9 mouse cellular contexts compared by ENCODE assay signal in genomic region chr11:55416609-55417265, GRCm38 (mm10). TPM values are rescaled to one million over a fixed set of nuclear protein-coding genes. Genes with fewer than 3 reads are reported as not detected.
A peak's percentile ranks its signal among the peaks of the same experiment; 100 is the strongest.
DNase-seq lines count a peak whose midpoint lies in the region; ATAC-seq and TF ChIP-seq lines count a peak whose summit lies in the region.
"Had no signal": no experiment of that assay in that cellular context is flagged by ENCODE, and none has a peak within 500 bp of the region (broad histone marks: within the 10 kb centered on the region; RNA-seq: fewer than 3 reads in every experiment).

No protein-coding gene starts in this region.

- H3K9ac ChIP-seq in liver, adult 2 months (ENCODE audit: low read depth, low read length) = no peak overlapping the region
- peak overlapping the region; percentile 81; the same call in 1 of the 2 replicates for H3K9ac ChIP-seq in embryonic facial prominence, embryonic 12.5 days
- H3K9ac ChIP-seq in liver, embryonic 13.5 days = no peak overlapping the region

- TF ChIP-seq CTCF in liver, adult 2 months (IDR thresholded peaks at IDR 0.05; ENCODE audit: low read depth, low read length) = no peak

- 68% methylated on average over 6 of the region's 6 CpGs for WGBS in liver, adult 2 months
- WGBS in embryonic facial prominence, embryonic 12.5 days = 56% methylated on average over 6 of the region's 6 CpGs
- 22% methylated on average over 6 of the region's 6 CpGs for WGBS in liver, embryonic 13.5 days (ENCODE audit: insufficient replicate concordance)

- H3K27me3 ChIP-seq in liver, adult 2 months (ENCODE audit: control insufficient read depth, insufficient read depth, low read length) = no peaks in the 10 kb centered on the region
- H3K27me3 ChIP-seq in embryonic facial prominence, embryonic 12.5 days = no peaks in the 10 kb centered on the region
- peaks cover 11% of the 10 kb centered on the region; the same call in 1 of the 2 replicates for H3K27me3 ChIP-seq in liver, embryonic 13.5 days

- no peak overlapping the region for H3K4me3 ChIP-seq in liver, adult 2 months (ENCODE audit: insufficient read depth, low read depth, low read length)
- H3K4me3 ChIP-seq in embryonic facial prominence, embryonic 12.5 days = no peak overlapping the region
- no peak overlapping the region for H3K4me3 ChIP-seq in liver, embryonic 13.5 days (replicated peaks)

- peak overlapping the region; percentile 87 for H3K4me2 ChIP-seq in embryonic facial prominence, embryonic 12.5 days (replicated peaks)
- peak overlapping the region; percentile 55; the same call in 1 of the 2 replicates for H3K4me2 ChIP-seq in liver, embryonic 13.5 days

- no peaks in the 10 kb centered on the region; the same call in 1 of the 2 replicates for H3K4me1 ChIP-seq in liver, adult 2 months (ENCODE audit: control insufficient read depth, insufficient read depth, low read length)
- H3K4me1 ChIP-seq in embryonic facial prominence, embryonic 12.5 days = peaks cover 29% of the 10 kb centered on the region
- peaks cover 33% of the 10 kb centered on the region for H3K4me1 ChIP-seq in liver, embryonic 13.5 days (replicated peaks)

- peak overlapping the region; percentile 44; the same call in 1 of the 2 replicates for H3K27ac ChIP-seq in liver, adult 2 months (replicated peaks; ENCODE audit: insufficient read depth, low read depth, low read length)
- peak overlapping the region; percentile 58; the same call in 1 of the 2 replicates for H3K27ac ChIP-seq in embryonic facial prominence, embryonic 12.5 days
- H3K27ac ChIP-seq in liver, embryonic 13.5 days = 0 out of 2 replicates have a peak overlapping the region, but pooled peaks have one; percentile 14

- ATAC-seq in embryonic facial prominence, embryonic 12.5 days (ENCODE audit: insufficient number of reproducible peaks, insufficient read depth, low FRiP score, low TSS enrichment) = no peak
- ATAC-seq in liver, embryonic 13.5 days (ENCODE audit: low read depth) = no peak

- H3K79me2 ChIP-seq in liver, adult 2 months (ENCODE audit: control insufficient read depth, insufficient read depth, low read length) = no peaks in the 10 kb centered on the region

- no peaks in the 10 kb centered on the region for H3K9me3 ChIP-seq in embryonic facial prominence, embryonic 12.5 days
- H3K9me3 ChIP-seq in liver, embryonic 13.5 days (replicated peaks) = no peaks in the 10 kb centered on the region

- TF ChIP-seq POLR2A in liver, adult 2 months (IDR thresholded peaks at IDR 0.05; ENCODE audit: extremely low read depth, insufficient read depth, low read length) = no peak

- no peak for DNase-seq in liver, adult 2 months (ENCODE audit: extremely low read depth, low read depth, low spot score)
- no peak for DNase-seq in liver
- DNase-seq in heart, postnatal 4 days = peak; percentile 30
- DNase-seq in liver, embryonic 13.5 days = no peak
- no peak for DNase-seq in spleen, postnatal 36 days (ENCODE audit: low spot score in 2 of 2)
- no peak for DNase-seq in layer of hippocampus, adult 11-12 months (ENCODE audit: low spot score)
- no peak for DNase-seq in urinary bladder, postnatal 4 days (ENCODE audit: low spot score in 2 of 2)
- DNase-seq: thymus, adult 2 months had no signal

- no peaks in the 10 kb centered on the region for H3K36me3 ChIP-seq in liver, adult 2 months (ENCODE audit: control insufficient read depth, insufficient read depth, low read length)
- H3K36me3 ChIP-seq in embryonic facial prominence, embryonic 12.5 days = peaks cover 10% of the 10 kb centered on the region
- H3K36me3 ChIP-seq in liver, embryonic 13.5 days = no peaks in the 10 kb centered on the region

RNA-seq across cellular contexts. Expression of gene Sparc, which starts 6.2 kb away (rescaled TPM):
- total RNA-seq in liver, adult 2 months (2014; rRNA removed) = 28.0 and 41.7 TPM in 2 replicates
- polyA plus RNA-seq in liver, adult 2 months (2012; rRNA removed) = 110 and 128 TPM in 2 replicates
- polyA plus RNA-seq in embryonic facial prominence, embryonic 12.5 days (2016; fragmentation: Nextera tagmentation; extraction: Ambion mirVana) = 772 and 814 TPM in 2 replicates
- 1,000 to 10,000 TPM; 1,405 to 1,430 TPM for total RNA-seq in heart, postnatal 4 days (2021)
- 150 and 155 TPM in 2 replicates for polyA plus RNA-seq in liver, embryonic 13.5 days (2015; fragmentation: Nextera tagmentation; extraction: Ambion mirVana)

RNA-seq across cellular contexts. Expression of gene Atox1, which starts 44.3 kb away (rescaled TPM):
- 220 and 227 TPM in 2 replicates for total RNA-seq in liver, adult 2 months (2014; rRNA removed)
- polyA plus RNA-seq in liver, adult 2 months (2012; rRNA removed) = 358 and 464 TPM in 2 replicates
- 297 and 344 TPM in 2 replicates for polyA plus RNA-seq in embryonic facial prominence, embryonic 12.5 days (2016; fragmentation: Nextera tagmentation; extraction: Ambion mirVana)
- 100 to 1,000 TPM; 146 to 150 TPM for total RNA-seq in heart, postnatal 4 days (2021)
- polyA plus RNA-seq in liver, embryonic 13.5 days (2015; fragmentation: Nextera tagmentation; extraction: Ambion mirVana) = 184 and 205 TPM in 2 replicates

RNA-seq across cellular contexts. Expression of gene G3bp1, which starts 52.7 kb away (rescaled TPM):
- 15.7 and 19.5 TPM in 2 replicates for total RNA-seq in liver, adult 2 months (2014; rRNA removed)
- 13.6 and 14.0 TPM in 2 replicates for polyA plus RNA-seq in liver, adult 2 months (2012; rRNA removed)
- polyA plus RNA-seq in embryonic facial prominence, embryonic 12.5 days (2016; fragmentation: Nextera tagmentation; extraction: Ambion mirVana) = 237 TPM in 2 replicates
- 10 to 100 TPM; 62.6 to 62.9 TPM for total RNA-seq in heart, postnatal 4 days (2021)
- polyA plus RNA-seq in liver, embryonic 13.5 days (2015; fragmentation: Nextera tagmentation; extraction: Ambion mirVana) = 96.5 and 114 TPM in 2 replicates
